Mouse (Mus musculus) left cerebral cortex, postnatal 10 days (tissue): ENCODE measurements around the gene Sec14l1. TPM values are rescaled to one million over a fixed set of nuclear protein-coding genes. Genes with fewer than 3 reads are reported as not detected.
A peak's percentile ranks its signal among the peaks of the same experiment; 100 is the strongest.

Experiments used
- DNase-seq, 2 experiments: peaks; one replicate each; pipeline ENCODE4 v3.0.0; 2021 to 2022; ENCODE audit warnings: low spot score in 2 of 2, mixed read lengths in 1 of 2; ENCODE audit errors: extremely low spot score in 1 of 2
- intact Hi-C: fragments of 180-260 bp; cut with DNase I; formaldehyde crosslinking; loops from one replicate; pipeline ENCODE4 v1.15.1; 2025
- total RNA-seq, 2 experiments: library from RNA; stranded (reverse); gene quantifications; 2 replicates each; pipeline ENCODE4 v1.2.3; 2021

Gene Sec14l1
- total RNA-seq, 2 experiments from 2014 or later, result 144 to 145 TPM

DNA sequence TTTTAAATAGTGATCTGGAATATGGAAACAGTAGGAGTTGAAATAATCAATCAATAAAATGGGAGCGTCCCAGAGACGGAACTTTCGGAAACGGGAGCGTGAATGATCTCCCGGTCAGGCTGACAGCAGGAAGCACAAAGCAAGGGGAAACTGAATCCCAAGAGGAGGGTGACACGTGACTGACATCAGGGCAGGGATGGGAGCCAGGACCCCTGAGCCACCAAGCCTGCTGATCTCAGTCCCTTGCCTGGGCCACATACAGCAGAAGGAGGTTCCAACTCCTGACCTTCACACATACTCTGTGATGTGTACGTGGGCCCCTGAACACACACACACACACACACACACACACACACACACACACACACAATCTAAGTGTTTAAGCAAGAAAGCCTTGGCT, 46.6 kb downstream of the Sec14l1 start:
- intact Hi-C loops, result no loop called here
- no peak for DNase-seq

DNA sequence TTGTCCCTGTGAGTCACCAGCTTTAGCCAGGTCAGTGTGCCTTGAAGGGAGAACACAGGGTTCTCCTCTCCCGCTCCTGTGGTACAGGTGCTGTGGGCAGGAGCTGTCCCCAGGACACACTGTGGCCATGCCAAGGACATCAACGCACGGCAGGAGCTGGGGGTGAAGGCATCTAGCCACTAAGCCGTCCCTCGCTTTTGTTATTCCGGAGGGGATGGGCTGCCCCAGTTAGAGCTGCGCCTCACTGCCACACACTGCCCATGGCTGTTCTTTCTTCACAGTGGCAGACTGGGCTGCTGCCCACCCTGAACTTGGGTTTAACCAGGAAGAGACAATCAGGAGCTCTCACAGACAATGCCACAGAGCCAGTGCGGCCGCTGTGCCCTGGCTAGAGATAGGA, 48.1 kb downstream of the Sec14l1 start:
- DNase-seq, result no peak
- intact Hi-C loops, result no loop called here

- intact Hi-C loops, result no loop called here
- DNase-seq, result no peak
Measured at GRCm38 (mm10) chr11:117163771-117164170, 48.8 kb downstream of the Sec14l1 start.

GRCm38 (mm10) chr11:117168278-117169087, 53.5 kb downstream of the Sec14l1 start:
- intact Hi-C loops, result no loop called here
- peak; percentile 64 to 78 for DNase-seq

DNA sequence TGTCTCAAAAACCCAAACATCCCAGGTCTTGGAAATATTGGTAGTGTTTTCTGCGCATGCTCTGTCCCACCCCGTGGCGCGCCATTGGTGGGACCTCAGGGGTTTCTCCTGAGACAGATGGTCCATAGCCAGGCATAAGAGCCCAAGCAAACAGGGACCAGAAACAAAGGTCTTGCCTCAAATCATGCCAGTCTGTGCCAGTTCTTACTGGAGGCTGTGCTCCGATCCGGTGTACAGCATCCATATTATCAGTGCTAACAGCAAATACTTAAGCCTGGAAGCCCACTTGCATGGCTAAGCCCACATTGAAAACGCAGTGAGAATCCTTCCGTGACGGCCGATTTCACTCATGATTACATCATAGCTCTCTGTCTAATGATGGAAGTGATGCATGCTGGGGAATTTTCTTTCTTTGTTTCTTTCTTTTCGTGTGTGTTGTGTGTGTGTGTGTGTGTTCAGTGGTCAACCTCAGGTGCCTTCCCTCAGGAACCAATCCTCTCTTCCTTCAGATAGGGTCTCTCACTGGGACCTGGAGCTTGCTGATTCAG, 54.2 kb downstream of the Sec14l1 start:
- intact Hi-C loops, result no loop called here

GRCm38 (mm10) chr11:117169801-117170565, 55.0 kb downstream of the Sec14l1 start:
- no peak for DNase-seq
- intact Hi-C loops, result loop anchor here (10.0 kb wide), 1 partner anchor 255 kb away; the partner anchor contains the start of gene Mgat5b

More for the DNA sequence above, 54.2 kb downstream of the Sec14l1 start:
- DNase-seq, result no peak

GRCm38 (mm10) chr11:117174098-117174892, 59.3 kb downstream of the Sec14l1 start:
- intact Hi-C loops, result loop anchor here (10.0 kb wide), 1 partner anchor 259 kb away; the partner anchor contains the start of gene Mgat5b
- DNase-seq, result no peak

GRCm38 (mm10) chr11:117174924-117175323, 60.0 kb downstream of the Sec14l1 start:
- intact Hi-C loops, result loop anchor here (10.0 kb wide), 1 partner anchor 260 kb away; the partner anchor contains the start of gene Mgat5b
- no peak for DNase-seq

- intact Hi-C loops, result loop anchor here (10.0 kb wide), 1 partner anchor 261 kb away; the partner anchor contains the start of gene Mgat5b
- DNase-seq, result no peak
Measured at GRCm38 (mm10) chr11:117175472-117175871, 60.5 kb downstream of the Sec14l1 start.

GRCm38 (mm10) chr11:117176304-117176703, 61.3 kb downstream of the Sec14l1 start:
- intact Hi-C loops, result loop anchor here (10.0 kb wide), 1 partner anchor 262 kb away; the partner anchor contains the start of gene Mgat5b

DNA sequence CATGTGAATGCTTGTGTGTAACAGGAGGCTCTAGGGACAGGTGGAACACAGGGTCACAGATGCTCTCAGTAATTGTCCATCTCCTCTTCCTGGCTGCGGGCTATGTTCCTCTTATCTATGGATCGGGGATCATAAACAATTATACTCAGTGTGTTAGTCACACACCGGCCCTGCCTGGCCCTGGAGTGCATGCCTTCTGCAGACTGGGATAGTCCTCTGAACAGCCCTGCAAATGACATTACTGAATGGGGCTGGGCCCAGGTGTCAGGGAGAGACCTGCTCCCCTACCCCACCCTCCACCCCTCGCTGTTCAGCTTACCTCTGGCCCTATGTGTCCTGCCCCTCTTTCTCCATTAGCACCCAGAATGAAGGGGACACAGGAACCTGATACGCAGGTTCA, 61.9 kb downstream of the Sec14l1 start:
- DNase-seq, result no peak

More at GRCm38 (mm10) chr11:117176304-117176703, 61.3 kb downstream of the Sec14l1 start:
- DNase-seq, result peak in 1 of 2 experiments; percentile 71

DNA sequence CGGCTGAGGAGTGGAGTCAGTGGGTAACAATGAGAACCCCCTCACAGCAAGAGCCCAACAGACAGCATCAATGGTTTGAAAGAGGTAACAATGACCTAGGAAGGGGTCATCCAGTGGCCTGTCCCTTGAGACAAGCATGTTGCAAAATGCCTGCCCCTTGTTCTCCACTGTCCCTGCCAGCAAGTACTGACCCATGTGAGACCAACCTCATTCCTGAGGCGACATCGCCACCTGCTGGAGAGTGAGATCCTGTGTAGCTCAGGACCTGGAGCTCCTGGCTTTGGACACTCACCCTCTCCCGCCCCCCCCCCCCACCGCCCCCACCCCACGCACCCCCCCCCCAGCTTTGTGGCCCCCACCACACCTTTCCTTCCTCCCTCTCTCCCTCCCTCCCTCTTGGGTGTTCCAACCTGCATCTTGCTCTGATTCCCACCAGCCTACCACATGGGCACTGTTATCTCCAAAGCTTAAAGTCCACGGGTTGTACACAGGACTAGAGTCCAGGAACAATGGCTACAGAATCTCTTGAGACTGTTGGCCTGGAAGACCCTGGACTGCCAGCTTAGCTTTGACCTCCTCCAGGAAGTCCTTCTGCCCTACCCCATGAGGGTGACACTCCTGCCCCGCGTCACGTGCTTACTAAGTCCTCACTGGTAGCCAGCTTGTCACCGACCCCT, 62.5 kb downstream of the Sec14l1 start:
- peak; percentile 88 to 92 for DNase-seq
- intact Hi-C loops, result loop anchor here (1.0 to 10.0 kb wide), 2 partner anchors 105 to 263 kb away; partner anchors contain the start of gene Mgat5b

More for the DNA sequence above, 61.9 kb downstream of the Sec14l1 start:
- intact Hi-C loops, result loop anchor here (1.0 to 10.0 kb wide), 2 partner anchors 105 to 262 kb away; partner anchors contain the start of gene Mgat5b

- intact Hi-C loops, result loop anchor here (10.0 kb wide), 1 partner anchor 265 kb away; the partner anchor contains the start of gene Mgat5b
Measured at GRCm38 (mm10) chr11:117179902-117180301, 64.9 kb downstream of the Sec14l1 start.

GRCm38 (mm10) chr11:117182808-117183207, 67.8 kb downstream of the Sec14l1 start:
- intact Hi-C loops, result no loop called here
- DNase-seq, result no peak

More at GRCm38 (mm10) chr11:117179902-117180301, 64.9 kb downstream of the Sec14l1 start:
- DNase-seq, result no peak

DNA sequence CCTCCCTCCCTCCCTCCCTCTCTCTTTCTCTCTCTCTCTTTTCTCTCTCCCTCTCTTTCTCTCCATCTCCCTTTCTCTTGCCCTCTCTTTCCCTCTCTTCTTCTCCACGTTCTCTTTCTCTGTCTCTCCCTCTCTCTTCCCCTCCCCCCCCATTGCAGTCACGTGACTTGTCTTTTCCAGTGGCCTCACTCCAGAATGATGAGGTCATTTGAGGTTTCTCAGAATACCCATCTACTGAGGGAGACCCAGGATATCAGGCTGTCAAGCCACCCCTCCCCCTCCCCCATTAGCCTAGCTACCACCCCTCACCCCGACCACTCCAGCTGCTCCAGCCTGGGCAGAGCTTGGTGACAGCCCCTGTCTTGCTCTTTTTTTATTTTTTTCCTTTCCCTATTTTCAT, 68.3 kb downstream of the Sec14l1 start:
- intact Hi-C loops, result no loop called here
- DNase-seq, result no peak

DNA sequence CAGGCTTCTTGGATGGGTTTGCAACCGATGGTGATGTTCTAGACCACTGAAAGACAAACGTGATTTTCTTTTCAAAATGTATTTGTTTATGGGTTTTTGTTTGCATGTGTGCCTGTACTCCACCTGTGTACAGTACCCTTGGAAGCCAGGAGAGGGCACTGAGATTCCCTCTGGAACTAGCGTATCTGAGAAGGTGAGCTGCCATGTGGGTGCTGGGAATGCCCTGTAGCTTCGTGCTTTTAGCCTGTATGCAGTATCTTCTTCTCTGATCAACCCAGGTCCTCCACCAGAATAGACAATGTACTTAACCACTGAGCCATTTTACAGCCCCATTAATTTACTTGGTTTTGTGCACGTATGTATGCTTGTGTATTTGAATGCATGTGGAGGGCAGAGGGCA, 68.9 kb downstream of the Sec14l1 start:
- no peak for DNase-seq
- intact Hi-C loops, result no loop called here

DNA sequence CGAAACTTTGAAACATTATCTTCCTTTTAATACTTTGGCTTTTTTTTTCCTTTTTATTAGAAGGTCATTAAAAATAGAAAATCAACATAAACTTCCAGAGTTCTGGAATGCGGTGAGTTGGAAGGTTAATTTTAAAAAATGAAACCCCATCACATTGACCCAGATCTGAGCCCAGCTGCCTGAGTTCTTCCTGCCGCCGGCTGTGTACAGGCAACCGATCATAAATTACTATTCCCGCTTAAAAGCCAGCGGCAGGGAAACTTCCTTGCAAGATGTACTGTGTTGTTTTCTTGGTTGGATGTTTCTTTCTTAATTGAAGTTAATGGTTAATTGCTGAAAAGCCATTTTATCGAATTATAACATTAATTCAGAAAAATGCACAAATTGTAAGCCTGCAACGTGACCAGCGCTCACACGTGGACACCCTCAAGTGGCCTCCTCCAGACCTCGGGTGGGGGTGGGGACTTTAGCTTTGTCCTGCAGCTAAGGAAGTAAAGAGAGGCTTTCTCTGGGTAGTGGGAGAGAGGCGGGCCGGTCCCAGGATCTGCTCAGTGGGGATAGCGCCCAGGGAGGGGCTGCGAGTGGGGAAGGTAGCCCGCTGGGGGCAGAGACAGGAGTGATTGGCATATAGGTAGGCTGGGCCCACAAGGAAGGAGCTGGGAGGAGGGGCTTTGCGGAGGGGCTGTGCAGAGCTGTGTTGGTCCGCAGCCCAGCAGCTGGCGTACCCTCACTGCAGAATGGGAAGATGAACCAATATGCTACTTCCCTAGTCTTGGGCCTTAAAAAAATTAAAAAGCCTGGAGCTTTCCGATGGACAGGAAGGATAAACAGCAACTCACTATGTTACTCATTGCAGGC, 70.3 kb downstream of the Sec14l1 start:
- DNase-seq, result peak in 1 of 2 experiments; percentile 38
- intact Hi-C loops, result no loop called here
